Mouse (Mus musculus) G1E (cell line): ENCODE measurements around the gene Cd81.

Source experiments
- CTCF ChIP-seq: IDR thresholded peaks from 2 replicates; pipeline ENCODE4 v1.5.1; 2012; ENCODE audit warnings: low read depth, low read length, inconsistent platforms, mixed read lengths
- GATA1 ChIP-seq: IDR thresholded peaks from 2 replicates; pipeline ENCODE4 v1.6.1; 2012; ENCODE audit warnings: borderline replicate concordance, low read length, inconsistent platforms, mixed read lengths
- GATA2 ChIP-seq: IDR thresholded peaks from 2 replicates; pipeline ENCODE4 v1.6.1; 2012; ENCODE audit warnings: low read depth, low read length, inconsistent platforms, borderline replicate concordance
- POLR2AphosphoS5 ChIP-seq: IDR thresholded peaks from 2 replicates; pipeline ENCODE4 v1.6.1; 2012; ENCODE audit warnings: low read depth, low read length, inconsistent platforms; ENCODE audit not compliant: insufficient replicate concordance
- TAL1 ChIP-seq: conservative IDR thresholded peaks from 2 replicates; pipeline ENCODE4 v1.6.1; 2012; ENCODE audit warnings: low read depth, low read length, inconsistent platforms, mixed read lengths

DNA sequence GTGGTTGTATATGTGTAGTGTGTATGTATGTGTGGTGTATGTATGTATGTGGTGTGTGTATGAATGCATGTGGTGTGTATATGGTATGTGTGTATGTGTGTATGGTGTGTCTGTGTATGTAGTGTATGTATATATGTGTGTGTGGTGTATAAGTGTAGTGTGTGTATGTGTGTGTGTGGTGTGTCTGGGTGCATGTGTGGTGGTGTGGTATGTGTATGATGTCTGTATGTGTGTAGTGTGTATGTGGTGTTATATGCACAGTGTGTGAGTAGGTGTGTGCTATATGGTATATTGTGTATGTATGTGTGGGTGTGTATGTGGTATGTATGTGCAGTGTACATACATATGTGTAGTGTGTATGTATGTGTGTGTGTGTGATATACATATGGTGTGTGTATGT, 32.5 kb upstream of the Cd81 start:
- no peak for TF ChIP-seq CTCF
- TF ChIP-seq GATA1, result no peak
- no peak for TF ChIP-seq TAL1
- no peak for TF ChIP-seq GATA2
- peak; percentile 80; the same call in 1 of the 2 replicates for TF ChIP-seq POLR2AphosphoS5
